Mouse (Mus musculus) layer of hippocampus, postnatal 10 days (tissue): Measurements from ENCODE around the gene Mapk3. TPM values are rescaled to one million over a fixed set of nuclear protein-coding genes. Genes with fewer than 3 reads are reported as not detected.
"Not testable (repeated sequence)": the region's sequence is repeated elsewhere in the genome, so short reads cannot be mapped to it uniquely, and the experiment has no call there.

Source experiments
- DNase-seq, 2 experiments: peaks; one replicate each; pipeline ENCODE4 v3.0.0; 2021; ENCODE audit warnings: low spot score in 2 of 2
- total RNA-seq, 2 experiments: library from RNA; stranded (reverse); gene quantifications; 2 replicates each; pipeline ENCODE4 v1.2.3; 2021

The Mapk3 gene
- total RNA-seq, 2 experiments from 2014 or later = 146 to 150 TPM

DNA sequence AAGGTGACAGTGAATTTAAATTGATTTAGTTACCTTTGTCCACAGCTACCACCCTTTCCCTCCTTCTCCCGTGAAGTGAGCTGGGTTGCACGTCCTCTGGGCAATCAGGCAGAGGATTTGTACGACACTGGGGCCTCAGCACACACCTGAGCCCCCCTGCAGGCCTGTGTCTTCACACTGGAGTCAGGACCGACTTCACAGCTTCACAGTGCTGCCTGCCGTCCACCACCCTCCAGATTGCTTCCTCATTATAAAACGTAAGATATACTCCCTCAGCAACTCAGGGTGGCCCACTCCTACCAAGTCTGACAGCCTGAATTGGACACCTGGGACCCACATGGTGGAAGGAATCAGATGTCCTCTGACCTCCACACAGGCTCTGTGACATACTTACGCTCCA lies 862 bp upstream of the Mapk3 start:
- no peak for DNase-seq

DNA sequence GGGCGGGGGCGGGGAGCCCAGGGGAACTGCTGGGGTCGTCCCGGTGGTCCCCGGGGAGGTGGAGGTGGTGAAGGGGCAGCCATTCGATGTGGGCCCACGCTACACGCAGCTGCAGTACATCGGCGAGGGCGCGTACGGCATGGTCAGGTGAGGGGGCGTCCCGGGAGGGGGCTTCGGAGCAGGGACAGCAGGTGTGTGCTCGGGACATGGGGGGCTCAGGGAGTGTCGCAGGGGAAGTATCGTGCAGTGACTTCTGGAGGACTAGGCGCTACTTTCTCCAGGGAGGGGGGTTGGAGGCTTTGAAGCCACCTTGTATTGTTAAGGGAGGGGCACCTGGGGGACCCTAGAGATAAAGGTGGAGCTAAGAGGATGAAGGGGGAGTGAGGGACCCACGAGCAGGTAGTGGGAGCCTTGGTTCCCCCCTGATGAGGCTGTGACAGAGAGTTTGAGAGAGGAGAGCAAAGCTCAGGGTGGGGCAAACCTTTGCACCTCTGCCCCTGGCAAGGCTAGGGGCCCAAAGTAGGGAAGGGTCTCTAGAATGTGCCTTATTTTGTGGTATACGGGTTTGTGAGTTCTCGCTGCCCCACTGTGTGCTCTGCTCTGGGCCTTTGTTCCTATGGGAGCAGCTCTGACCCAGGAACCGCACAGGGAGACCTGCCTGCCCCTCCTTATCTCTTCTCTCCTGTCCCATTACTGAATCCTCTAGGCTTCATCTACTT lies 430 bp downstream of the Mapk3 start:
- no peak for DNase-seq

DNA sequence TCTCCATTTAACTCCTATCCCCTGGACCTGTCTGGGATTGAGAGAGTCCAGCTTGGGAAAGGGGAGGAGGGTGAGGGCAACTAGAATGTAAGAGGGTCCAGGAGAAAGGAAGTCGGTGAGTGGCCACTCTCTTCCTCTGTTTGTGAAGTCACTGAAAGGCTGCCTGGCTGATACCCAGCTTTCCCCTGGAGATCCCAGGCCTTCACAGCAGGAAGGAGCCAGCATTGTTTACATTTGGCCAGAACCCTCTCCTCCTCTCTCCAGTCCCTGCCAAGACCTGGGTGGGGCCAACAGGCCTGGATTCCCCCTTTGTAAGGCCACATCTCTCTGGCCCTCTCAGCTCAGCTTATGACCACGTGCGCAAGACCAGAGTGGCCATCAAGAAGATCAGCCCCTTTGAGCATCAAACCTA lies 996 bp downstream of the Mapk3 start:
- peak in 1 of 2 experiments; percentile 51 for DNase-seq

DNA sequence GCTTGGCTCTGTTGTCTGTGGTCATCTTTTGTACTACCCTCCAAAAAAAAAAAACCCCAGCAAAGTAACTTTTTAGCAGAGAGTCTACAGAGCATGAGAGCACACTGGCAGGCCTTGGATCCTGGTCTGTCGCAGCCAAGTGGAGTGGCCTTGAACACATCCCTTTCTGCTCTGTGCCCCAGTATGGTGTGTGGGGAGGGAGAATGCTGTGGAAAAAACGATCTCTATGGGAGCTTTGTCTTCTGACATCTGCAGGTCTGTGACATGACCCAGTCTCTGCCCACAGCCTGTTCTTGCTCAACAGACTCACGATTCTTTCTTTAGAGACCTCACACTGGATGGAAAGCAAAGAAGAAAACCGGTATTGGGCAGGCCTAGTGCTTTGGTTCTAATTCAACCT lies 1.6 kb downstream of the Mapk3 start:
- DNase-seq = no peak

DNA sequence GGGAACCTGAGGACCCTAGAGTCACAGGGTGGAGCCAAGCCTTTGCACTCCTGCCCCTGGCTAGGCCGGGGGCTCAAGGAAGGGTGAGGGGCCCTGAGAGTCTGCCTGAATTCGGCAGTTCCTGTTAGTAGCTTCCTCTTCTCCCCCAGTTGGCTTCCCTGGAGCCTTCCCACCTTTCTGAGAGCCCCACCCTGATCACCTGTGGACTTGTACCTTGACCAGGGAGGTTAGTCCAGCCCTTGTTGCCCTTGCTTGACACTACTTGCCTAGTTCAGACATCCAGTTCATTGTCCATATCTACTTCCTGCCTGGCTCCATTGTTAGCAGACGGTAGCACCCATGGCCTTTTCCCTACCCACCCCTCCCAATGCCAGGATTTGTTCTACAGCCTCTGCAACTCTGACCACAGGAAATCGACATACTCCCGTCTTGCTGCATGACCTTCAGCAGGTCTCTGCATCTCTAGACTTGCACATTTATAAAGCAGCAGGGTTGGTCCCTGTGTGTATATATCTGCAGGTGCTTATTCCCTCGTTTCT lies 2.2 kb downstream of the Mapk3 start:
- no peak for DNase-seq

DNA sequence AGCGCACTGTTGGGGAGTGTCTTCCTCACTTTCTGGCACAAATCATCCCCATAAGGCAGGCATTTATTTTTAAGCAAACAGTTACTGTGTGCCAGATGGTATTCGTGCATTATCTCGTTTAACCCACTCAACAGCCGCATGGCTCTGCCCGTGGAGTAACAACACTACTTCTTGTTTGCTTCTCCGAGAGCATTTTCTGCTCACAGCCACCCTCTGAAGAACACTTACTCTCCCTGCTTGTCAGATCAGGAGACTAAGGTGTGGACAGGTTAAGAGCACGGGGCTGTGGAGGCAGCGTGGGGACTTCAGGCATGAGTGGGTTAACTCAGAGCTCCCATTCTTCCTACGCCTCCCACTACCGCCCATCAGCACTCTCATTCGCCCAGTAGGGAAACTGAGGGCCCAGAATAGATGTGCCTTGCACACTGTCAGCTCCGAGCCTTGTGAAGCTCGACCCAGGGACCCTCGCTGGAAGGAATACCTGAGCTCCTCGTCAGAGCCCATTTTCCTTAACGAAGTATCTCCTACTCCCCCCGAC lies 3.1 kb downstream of the Mapk3 start:
- DNase-seq = peak in 1 of 2 experiments; percentile 52

DNA sequence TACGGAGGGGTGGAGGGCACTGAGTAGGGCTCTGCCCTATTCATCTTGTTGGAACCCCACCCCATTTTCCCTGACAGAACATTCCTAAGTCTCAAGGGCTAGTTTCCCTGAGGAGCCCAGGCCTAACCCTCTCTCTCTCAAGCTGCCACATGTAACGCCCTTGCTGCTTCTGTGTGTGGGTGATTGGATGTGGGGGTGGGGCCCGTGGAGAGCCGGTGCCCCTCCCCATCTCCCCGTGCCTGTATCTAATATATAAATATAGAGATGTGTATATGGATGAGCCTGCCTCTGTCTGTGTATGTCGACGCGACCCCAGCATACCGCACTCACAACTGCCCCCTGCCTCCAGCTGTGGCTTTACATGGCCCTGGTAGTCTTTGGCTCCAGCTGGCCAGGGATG lies 6.1 kb downstream of the Mapk3 start:
- DNase-seq = no peak

DNA sequence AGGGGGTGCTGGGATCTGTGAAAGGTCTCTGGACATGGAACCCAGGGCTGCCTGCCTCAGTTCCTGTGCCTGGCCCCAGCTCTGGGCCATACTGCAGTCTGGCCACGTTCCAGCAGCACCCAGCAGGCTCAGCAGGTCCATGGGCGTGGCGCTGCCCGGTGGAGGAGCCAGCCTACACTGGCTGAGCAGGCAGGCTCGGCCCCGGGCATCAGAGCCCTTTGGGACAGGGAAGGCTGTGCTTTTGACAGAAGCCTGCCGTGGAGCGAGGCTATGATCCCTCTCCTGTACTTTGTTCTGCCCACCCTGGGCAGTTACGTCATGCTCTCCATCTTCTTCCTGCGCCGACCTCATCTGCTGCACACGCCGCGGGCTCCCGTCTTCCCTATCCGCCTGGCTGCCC lies 6.8 kb downstream of the Mapk3 start, which contains the start of gene Gdpd3:
Gdpd3 (plus strand) TSS at position 134 of the 400 bp plus-strand sequence.
- no peak for DNase-seq

DNA sequence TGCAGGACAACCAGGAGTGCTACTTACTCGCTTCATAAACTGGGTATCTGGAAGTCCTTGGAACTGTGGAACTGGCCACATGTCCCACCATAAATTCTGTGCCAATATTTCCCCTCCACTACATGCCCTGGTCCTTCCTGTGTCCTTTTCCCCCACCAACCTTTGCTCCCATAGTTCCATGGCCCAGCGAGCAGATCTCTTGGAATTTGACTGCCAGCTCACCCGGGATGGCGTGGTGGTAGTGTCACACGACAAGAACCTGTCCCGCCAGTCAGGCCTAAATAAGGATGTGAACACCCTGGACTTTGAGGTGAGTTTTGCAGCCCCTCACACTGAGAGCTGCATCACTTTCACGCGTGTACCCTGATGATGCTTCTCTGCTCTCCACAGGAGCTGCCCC lies 7.6 kb downstream of the Mapk3 start:
- DNase-seq = no peak

DNA sequence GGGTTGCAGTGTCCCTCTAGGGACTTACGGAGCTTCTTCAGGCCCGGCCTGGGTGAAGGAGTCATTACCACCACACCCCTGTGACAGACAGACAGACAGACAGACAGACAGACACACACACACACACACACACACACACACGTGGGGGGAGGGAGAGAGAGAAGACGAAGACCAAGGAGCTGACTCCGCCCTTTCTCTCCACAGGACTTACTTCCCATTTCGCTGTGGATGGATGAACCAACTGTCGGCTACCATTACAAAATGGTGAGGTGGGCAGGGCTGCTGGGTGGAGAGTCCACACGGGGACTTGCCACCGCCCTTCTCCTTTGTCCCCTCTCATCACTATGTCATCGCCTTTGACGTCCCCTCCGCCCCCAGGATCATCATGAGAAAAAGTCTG lies 11.4 kb downstream of the Mapk3 start:
- DNase-seq = no peak

DNA sequence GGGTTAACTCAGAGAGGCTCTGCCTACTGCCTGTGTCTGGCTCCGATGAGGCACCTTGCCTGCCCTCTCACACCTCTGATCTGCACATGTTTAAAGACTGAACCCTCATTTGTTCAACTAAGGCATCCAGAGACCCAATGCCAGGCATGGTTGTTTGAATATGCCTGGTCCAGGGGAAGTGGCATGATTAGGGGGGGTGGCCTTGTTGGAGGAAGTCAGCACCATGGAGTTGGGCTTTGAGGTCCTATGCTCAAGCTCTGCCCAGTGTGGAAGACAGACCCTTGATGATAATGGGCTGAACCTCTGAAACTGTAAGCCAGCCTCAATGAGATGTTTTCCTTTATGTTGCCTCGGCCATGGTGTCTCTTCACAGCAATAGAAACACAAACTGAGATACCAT lies 13.9 kb downstream of the Mapk3 start:
- no peak for DNase-seq

DNA sequence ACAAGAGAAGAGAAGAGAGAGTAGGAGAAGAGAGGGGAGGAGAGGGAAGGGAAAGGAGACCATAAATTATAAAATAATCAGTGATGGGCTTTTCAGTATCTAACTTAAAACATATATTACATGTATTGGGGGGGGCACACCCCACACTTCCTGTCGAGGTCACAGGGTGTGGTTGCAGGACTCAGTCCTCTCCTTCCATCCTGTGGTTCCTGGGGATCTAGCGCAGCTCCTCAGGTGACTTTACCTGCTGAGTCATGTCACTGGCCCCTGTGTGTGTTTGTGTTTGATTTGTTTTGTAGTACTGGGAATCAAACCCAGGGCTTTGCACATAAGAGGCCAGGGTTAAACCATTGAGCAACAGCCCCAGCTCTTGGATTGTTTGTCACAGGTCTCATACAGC lies 15.1 kb downstream of the Mapk3 start:
- no peak for DNase-seq

DNA sequence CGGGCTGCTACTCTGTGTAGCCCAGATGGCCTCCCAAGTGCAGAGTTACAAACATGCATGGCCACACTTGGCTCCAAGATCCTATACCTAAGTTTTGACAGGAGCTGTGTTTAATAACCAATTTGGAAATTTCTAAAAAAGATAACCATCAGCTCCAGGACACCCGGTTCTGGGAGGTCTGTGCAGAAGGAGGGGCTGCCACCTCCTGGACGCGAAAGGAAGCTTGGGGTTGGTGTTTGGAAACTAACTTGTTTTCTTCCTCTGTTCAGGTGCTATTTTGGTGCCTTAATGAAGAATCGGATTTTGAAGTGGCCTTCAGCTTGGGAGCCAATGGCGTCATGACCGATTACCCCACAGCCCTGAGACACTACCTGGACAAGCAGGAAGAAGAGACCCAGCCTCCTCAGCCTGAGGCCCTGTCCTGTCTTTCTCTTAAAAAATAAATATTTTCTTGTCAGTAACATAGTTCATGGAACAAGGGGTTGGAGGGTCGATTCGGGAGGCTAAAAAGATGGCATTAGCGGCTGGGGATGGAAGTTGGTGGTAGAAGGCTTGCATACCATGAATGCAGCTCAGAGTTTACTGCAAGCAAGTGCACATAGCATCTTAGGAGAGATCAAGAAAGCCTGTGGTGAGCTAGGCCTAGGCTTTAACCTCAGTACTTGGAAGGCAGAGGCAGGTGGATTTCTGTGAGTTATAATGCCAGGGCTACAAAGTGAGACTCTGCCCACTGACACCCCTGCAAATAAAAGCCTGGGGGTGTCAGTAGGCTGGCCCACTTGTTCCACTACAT lies 16.0 kb downstream of the Mapk3 start:
- no peak for DNase-seq

DNA sequence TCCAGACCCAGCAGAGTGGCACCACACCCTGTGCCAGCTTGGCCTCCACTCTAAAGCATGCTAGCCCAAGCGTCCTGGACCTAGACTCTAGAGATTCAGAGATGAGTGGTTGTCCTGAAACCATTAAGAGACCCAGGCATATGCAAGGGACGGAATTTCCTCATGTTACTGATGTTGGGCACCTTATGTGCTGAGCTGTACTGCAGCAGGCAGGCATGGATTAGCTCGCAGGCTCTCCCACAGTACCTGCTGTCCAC lies 16.5 kb downstream of the Mapk3 start:
- DNase-seq = no peak

DNA sequence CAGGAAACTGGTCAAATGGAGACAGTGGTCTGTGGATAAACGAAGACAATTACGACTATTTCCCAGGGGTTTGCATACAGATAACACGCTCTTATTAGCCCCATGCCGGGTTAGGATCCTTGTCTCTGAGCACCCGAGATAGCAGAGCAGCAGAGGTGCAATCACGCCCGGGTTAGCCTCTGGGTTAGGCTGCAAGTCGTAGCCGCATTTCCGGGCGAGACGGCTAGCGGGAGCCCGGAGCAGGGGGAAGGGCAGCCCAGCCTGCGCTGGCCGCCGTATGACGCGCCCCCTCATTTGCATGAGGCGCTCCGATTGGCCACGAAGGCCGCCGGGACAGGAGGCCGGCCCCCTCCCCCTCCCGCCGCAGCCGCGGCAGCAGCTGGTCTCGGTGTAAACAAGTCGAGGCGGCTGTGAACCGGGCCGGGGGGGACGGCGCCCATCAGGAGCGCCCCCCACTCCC lies 17.2 kb downstream of the Mapk3 start, which contains the start of gene Ypel3:
Ypel3 (plus strand) TSS at position 358 of the 460 bp plus-strand sequence.
- DNase-seq = peak; percentile 88 to 95

DNA sequence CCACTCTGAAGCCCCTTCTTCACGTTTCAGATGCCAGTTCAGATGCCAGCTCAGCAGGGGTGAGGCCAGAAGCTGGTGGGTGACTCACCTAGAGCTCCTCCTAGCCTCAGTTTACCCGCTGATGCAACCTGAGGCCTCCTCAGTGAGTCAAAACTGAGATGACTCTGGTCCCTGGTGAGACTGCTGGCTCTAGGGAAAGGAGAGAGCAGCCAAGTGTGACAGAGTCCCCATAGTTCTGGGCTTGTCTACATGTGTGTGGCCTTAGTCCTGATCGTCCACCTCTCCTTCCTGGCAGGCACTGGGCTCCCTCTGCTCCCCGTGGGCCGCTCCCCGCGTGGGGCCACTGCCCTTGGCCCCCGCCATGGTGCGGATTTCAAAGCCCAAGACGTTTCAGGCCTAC lies 18.1 kb downstream of the Mapk3 start:
- DNase-seq = no peak

DNA sequence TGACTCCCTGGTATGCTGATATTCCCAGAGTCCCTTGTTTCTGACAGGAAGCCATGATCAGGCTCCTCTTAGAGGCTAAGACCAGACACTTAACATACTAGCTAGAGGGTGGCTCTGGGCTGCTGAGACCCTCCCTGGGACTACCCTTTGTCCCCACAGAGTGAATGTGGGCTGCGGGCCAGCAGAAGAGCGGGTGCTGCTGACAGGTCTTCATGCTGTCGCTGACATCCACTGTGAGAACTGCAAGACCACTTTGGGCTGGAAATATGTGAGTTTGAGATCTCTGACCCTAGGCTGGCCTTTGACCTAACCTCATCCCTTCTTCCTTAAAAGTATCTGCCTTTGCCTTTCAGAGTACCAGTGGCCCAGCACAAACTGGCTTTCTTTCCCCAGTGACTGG lies 18.7 kb downstream of the Mapk3 start:
- no peak for DNase-seq

DNA sequence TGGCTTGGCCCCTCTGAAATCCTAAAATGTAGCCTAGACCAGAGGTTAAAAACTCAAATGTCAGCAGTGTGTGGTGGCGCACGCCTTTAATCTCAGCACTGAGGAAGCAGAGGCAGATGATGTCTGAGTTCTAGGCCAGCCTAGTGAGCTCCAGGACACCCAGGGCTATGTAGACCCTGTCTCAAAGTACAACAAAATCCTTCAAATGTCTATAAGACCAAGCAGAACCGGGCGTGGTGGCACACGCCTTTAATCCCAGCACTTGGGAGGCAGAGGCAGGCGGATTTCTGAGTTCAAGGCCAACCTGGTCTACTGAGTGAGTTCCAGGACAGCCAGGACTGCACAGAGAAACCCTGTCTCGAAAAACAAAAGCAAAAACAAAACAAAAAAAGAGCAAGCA lies 19.7 kb downstream of the Mapk3 start:
- DNase-seq = not testable (repeated sequence)

DNA sequence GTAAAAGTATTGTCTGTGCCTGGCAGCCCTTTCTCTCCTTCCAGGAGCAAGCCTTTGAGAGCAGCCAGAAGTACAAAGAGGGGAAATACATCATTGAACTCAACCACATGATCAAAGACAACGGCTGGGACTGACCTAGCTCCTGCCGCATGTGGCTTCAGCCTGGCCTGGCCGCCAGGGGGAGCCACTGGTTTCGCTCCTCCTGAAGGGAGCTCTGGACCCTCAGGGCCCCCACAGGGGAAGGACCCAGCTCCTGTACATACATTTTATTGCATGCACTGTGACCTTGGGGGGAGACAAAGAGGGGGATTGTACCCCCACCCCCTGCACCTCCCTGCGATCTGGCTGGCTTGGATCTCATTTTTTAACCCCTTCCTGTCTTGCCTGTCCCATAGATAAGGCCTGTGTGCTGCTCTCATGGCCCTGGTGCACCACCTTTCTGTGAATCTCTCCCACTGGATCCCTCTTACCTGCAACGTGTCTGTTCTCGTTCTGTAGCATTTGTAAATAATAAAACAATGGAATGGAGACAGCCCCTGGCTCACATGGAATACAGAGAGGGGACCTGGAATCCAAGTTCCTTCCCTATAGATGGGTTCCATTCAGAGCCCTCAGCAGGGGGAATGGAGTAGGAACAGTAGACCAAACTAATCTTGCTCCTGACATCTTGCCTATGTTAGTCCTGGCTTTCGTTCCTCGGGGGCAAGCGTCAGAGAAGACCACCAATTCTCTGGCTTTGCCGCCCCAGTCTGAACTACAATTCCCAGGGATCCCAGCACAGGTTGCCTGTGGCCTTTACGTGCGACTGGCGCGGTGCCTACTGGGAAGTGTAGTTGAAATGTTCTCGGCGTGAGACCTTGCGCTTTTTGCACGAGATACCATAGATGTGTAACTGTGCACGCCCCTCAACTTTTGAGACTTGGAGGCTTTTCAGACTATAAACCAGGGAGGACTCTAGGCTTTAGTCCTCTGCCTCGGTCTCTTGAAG lies 20.9 kb downstream of the Mapk3 start:
- peak; percentile 88 to 92 for DNase-seq

DNA sequence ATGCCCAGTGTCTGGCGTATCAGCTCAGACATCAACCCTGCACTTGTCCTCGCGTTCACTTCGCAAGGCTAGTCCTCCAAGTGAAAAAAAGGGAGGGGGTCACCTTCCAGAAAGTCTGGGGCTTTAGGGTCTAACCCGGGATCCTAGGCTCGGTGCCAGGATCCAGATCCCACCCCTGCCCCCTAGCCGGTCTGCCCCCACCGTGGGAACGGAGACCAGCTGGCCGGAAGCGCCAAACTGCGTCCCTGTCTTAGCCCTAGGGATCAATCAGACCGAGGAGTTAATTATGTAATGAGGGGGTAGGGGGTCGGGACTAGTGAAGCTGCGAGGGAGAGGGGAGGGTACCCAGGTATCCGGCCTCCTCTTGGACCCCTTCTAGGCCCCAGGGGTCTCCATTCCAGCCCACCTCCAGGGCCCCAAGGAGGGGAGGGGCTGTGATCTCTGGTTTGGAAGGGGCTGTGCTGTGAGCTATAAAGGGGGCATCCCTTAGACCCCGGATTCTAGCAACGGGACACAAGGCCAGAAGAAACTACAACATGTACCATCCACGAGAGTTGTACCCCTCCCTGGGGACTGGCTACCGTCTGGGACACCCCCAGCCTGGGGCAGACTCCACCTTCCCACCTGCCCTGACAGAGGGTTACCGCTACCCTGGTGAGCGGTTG lies 21.7 kb downstream of the Mapk3 start, which contains the start of gene Tbx6:
Tbx6 (plus strand) TSS at position 513 of the 665 bp plus-strand sequence.
- DNase-seq = no peak
